Mouse (Mus musculus) leukemia stem cell, adult 10-12 weeks (primary cell): ENCODE results near the gene Polr3k. TPM values are rescaled to one million over a fixed set of nuclear protein-coding genes. Genes with fewer than 3 reads are reported as not detected.

Source experiments
- polyA plus RNA-seq: library from polyadenylated mRNA; stranded (reverse); fragments of >175 nt; gene quantifications from 2 replicates; pipeline ENCODE4 v1.2.3, GENCODE M21; 2012; ENCODE audit warnings: low replicate concordance

Gene Polr3k
- polyA plus RNA-seq, result 4.5 TPM in 1 of 2 replicates, not detected in the other

DNA sequence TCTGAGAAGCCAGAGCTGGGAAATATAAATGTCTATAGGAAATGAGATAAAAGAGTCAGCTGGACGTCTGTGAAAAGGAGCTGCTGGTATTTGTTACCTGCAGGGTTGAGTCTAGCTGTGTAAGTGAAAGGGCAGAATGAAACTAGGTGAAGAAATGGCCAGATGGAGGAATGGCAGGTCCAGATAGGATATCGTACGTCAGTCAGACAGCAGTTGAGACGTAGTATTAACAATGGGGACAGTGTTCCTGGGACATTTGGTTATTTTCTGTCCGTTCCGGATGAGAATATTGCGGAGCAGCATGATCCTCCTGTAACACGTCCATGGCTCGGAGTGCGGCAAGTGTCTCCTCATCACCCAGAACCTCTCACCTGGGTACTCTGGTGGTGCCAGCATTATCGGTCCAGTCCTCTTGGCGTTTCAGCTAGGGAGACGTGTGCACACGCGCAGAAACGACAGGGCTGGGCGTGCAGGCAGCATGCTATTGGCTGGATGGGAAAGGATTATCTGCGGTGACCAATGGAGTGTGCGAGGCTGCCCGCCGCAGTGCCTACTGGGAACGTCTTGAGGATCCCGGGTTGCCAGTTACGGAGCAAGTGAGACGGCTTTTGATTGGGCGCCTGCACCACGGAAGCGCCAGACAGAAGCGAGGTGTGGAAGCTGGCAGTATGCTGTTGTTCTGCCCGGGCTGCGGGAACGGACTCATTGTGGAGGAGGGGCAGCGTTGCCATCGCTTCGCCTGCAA lies at the start of gene Polr3k:
TSS of gene Polr3k (plus strand) at position 547 of the 745 bp plus-strand sequence.

DNA sequence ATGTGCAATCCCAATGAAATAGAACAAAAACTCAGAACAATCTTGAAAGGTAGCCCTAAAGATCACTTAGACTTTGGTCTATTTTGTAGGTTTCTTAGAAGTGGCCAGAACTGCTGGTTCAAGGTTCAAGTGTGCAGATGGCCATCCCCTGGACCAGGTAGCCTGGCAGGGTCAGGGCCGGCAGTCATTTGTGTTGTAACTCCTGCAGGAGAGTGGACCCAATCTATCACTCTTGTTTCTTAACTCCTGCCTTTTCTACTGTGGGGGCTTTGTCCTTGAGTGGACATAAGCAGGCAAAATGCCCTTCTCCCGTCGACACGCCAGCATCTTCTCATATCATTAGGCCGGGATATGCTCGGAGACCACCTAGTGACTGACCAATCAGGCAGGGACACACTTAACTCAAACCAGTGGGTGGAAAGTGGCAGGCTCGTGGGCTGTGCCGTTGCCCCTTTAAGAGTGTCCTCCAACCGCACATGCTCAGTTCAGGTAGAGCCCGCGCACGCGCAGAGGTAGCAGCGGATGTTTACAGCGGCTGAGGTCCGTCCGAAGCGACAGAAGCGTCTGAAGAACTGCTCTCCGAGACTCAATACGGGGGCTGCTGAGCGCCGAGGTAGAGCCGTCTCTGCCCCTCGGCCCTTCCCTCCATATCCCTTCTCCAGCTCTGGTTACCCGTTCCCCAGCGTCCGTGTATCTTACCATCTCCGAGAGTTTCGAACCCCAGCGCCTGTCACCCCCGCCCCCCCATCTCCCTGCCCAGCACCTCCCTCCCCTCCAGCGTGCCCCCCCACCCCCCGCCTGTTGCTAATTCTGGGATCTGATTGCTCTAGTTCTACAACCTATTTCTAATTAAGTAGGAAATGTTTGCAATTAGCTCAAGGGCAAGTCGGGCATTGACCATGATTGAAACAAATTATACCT lies 26.5 kb upstream of the Polr3k start, which contains the start of gene Pcmtd2:
TSS of gene Pcmtd2 (plus strand) at position 483 of the 921 bp plus-strand sequence.

Other genes starting within 250 kb of the Polr3k start
- not detected in 2 replicates for gene Gm29797, start 207.3 kb upstream of the Polr3k start, polyA plus RNA-seq
- 18.1 and 21.4 TPM in 2 replicates for gene Sox18, start 192.7 kb upstream of the Polr3k start, polyA plus RNA-seq
- 2.7 and 6.8 TPM in 2 replicates for gene Tcea2, start 184.0 kb upstream of the Polr3k start, polyA plus RNA-seq
- gene Rgs19, start 170.4 kb upstream of the Polr3k start, polyA plus RNA-seq, result 21.6 and 66.2 TPM in 2 replicates
- not detected in 2 replicates for gene Lkaaear1, start 165.9 kb upstream of the Polr3k start, polyA plus RNA-seq
- gene Oprl1, start 149.3 kb upstream of the Polr3k start, polyA plus RNA-seq, result not detected in 2 replicates
- not detected in 2 replicates for gene Myt1, start 101.0 kb upstream of the Polr3k start, polyA plus RNA-seq
- 2.9 and 12.9 TPM in 2 replicates for gene Pcmtd2, start 26.5 kb upstream of the Polr3k start, polyA plus RNA-seq
- gene Gm14496, start 126.8 kb downstream of the Polr3k start, polyA plus RNA-seq, result 0.05 TPM in 1 of 2 replicates, not detected in the other